Mouse (Mus musculus) neural tube, embryonic 15.5 days (tissue): ENCODE measurements around the gene Olfr490. TPM values are rescaled to one million over a fixed set of nuclear protein-coding genes. Genes with fewer than 3 reads are reported as not detected.

ENCODE experiments used
- ATAC-seq: fragments of 200-750 bp; cut with Nextera tagmentation; 2 replicates; pipeline ENCODE4 v1.8.0; 2017; ENCODE audit warnings: mild to moderate bottlenecking, moderate TSS enrichment, moderate library complexity; ENCODE audit not compliant: low FRiP score
- H3K27ac ChIP-seq: fragments of 300-500 bp; sonication (generic); replicated peaks from 2 replicates; pipeline ENCODE4 v1.5.1; 2015; ENCODE audit warnings: mild to moderate bottlenecking, inconsistent platforms
- H3K27me3 ChIP-seq: fragments of 300-500 bp; sonication (generic); replicated peaks from 2 replicates; pipeline ENCODE4 v1.6.1; 2015; ENCODE audit warnings: inconsistent platforms
- H3K36me3 ChIP-seq: fragments of 300-500 bp; sonication (generic); 2 replicates; pipeline ENCODE4 v1.6.1; 2015; ENCODE audit warnings: inconsistent platforms
- H3K4me1 ChIP-seq: fragments of 300-500 bp; sonication (generic); 2 replicates; pipeline ENCODE4 v1.6.1; 2015; ENCODE audit warnings: inconsistent platforms
- H3K4me2 ChIP-seq: fragments of 300-500 bp; sonication (generic); 2 replicates; pipeline ENCODE4 v1.6.1; 2015; ENCODE audit warnings: inconsistent platforms, mild to moderate bottlenecking, moderate library complexity
- H3K4me3 ChIP-seq: fragments of 300-500 bp; sonication (generic); replicated peaks from 2 replicates; pipeline ENCODE4 v1.5.1; 2015; ENCODE audit warnings: mild to moderate bottlenecking, inconsistent platforms
- H3K9ac ChIP-seq: fragments of 300-500 bp; sonication (generic); replicated peaks from 2 replicates; pipeline ENCODE4 v1.6.1; 2015; ENCODE audit warnings: mild to moderate bottlenecking, inconsistent platforms
- H3K9me3 ChIP-seq: fragments of 300-500 bp; sonication (generic); replicated peaks from 2 replicates; pipeline ENCODE4 v1.6.1; 2016; ENCODE audit warnings: inconsistent platforms
- WGBS: fragments of 180-500 bp; shearing (Covaris S2); methylation state at CpG from one replicate; pipeline ENCODE4 v1.1.7; 2015; ENCODE audit warnings: mixed read lengths; 5-methylcytosine and 5-hydroxymethylcytosine counted together
- polyA plus RNA-seq: library from polyadenylated mRNA; unstranded; fragments of >200 nt; fragmentation: Nextera tagmentation; extraction: Ambion mirVana; gene quantifications from 2 replicates; pipeline ENCODE4 v1.2.1, GENCODE M21; 2015

Gene Olfr490
- polyA plus RNA-seq = not detected in 2 replicates

GRCm38 (mm10) chr7:108288834-108289233 lies at the start of gene Olfr490:
Gene Olfr490 (minus strand): TSS chr7:108288934.
- H3K4me1 ChIP-seq = no peaks in the 10 kb centered on the region
- H3K36me3 ChIP-seq = no peaks in the 10 kb centered on the region
- H3K27me3 ChIP-seq = no peaks in the 10 kb centered on the region
- H3K4me3 ChIP-seq = no peak within 1 kb of the TSS
- no peak for ATAC-seq
- no peaks in the 10 kb centered on the region for H3K9me3 ChIP-seq
- no peak within 1 kb of the TSS for H3K4me2 ChIP-seq
- H3K27ac ChIP-seq = no peak within 1 kb of the TSS
- H3K9ac ChIP-seq = no peak within 1 kb of the TSS

GRCm38 (mm10) chr7:108323574-108323973 lies 34.8 kb upstream of the Olfr490 start, which contains the start of gene Olfr492:
Gene Olfr492 (minus strand): TSS chr7:108323674.
- 87% methylated on average over 2 of the region's 2 CpGs for WGBS
- Histone ChIP-seq H3K9ac (no peak within 1 kb of the TSS), H3K9me3 (no peaks in the 10 kb centered on the region), H3K27ac (no peak within 1 kb of the TSS), H3K27me3 (no peaks in the 10 kb centered on the region), H3K4me1 (no peaks in the 10 kb centered on the region), H3K4me2 (no peak within 1 kb of the TSS), H3K4me3 (no peak within 1 kb of the TSS), H3K36me3 (no peaks in the 10 kb centered on the region)
- no peak for ATAC-seq

GRCm38 (mm10) chr7:108313151-108313550 lies 24.4 kb upstream of the Olfr490 start, which contains the start of gene Olfr491:
Gene Olfr491 (plus strand): TSS chr7:108313451.
- Histone ChIP-seq H3K4me2 (no peak within 1 kb of the TSS), H3K36me3 (no peaks in the 10 kb centered on the region), H3K9ac (no peak within 1 kb of the TSS), H3K4me1 (no peaks in the 10 kb centered on the region), H3K27ac (no peak within 1 kb of the TSS), H3K4me3 (no peak within 1 kb of the TSS), H3K27me3 (no peaks in the 10 kb centered on the region), H3K9me3 (no peaks in the 10 kb centered on the region)
- ATAC-seq = no peak
- WGBS = 72% methylated on average over 1 of the region's 1 CpGs

- Histone ChIP-seq H3K4me2 (no peak within 1 kb of the TSS), H3K27me3 (no peaks in the 10 kb centered on the region), H3K9me3 (no peaks in the 10 kb centered on the region), H3K36me3 (no peaks in the 10 kb centered on the region), H3K4me3 (no peak within 1 kb of the TSS), H3K4me1 (no peaks in the 10 kb centered on the region), H3K9ac (no peak within 1 kb of the TSS), H3K27ac (no peak within 1 kb of the TSS)
- no peak for ATAC-seq
Measured at GRCm38 (mm10) chr7:108258247-108258646, 30.5 kb downstream of the Olfr490 start, which contains the start of gene Olfr488. Gene Olfr488 (minus strand): TSS chr7:108258347.

Other genes starting within 250 kb of the Olfr490 start
- not detected in 2 replicates for gene Olfr479, start 238.2 kb downstream of the Olfr490 start, polyA plus RNA-seq
- gene Olfr480, start 221.6 kb downstream of the Olfr490 start, polyA plus RNA-seq = not detected in 2 replicates
- gene Olfr481, start 209.1 kb downstream of the Olfr490 start, polyA plus RNA-seq = not detected in 2 replicates
- gene Olfr482, start 191.3 kb downstream of the Olfr490 start, polyA plus RNA-seq = not detected in 2 replicates
- not detected in 2 replicates for gene Olfr483, start 188.1 kb downstream of the Olfr490 start, polyA plus RNA-seq
- gene Olfr484, start 161.5 kb downstream of the Olfr490 start, polyA plus RNA-seq = not detected in 2 replicates
- gene Olfr485, start 129.1 kb downstream of the Olfr490 start, polyA plus RNA-seq = not detected in 2 replicates
- gene Olfr486, start 116.2 kb downstream of the Olfr490 start, polyA plus RNA-seq = not detected in 2 replicates
- gene Olfr487, start 74.3 kb downstream of the Olfr490 start, polyA plus RNA-seq = not detected in 2 replicates
- not detected in 2 replicates for gene Olfr488, start 30.6 kb downstream of the Olfr490 start, polyA plus RNA-seq
- gene Olfr491, start 24.5 kb upstream of the Olfr490 start, polyA plus RNA-seq = not detected in 2 replicates
- gene Olfr492, start 34.7 kb upstream of the Olfr490 start, polyA plus RNA-seq = not detected in 2 replicates
- gene Olfr493, start 58.0 kb upstream of the Olfr490 start, polyA plus RNA-seq = not detected in 2 replicates
- gene Olfr494, start 76.4 kb upstream of the Olfr490 start, polyA plus RNA-seq = not detected in 2 replicates
- gene Olfr495, start 104.2 kb upstream of the Olfr490 start, polyA plus RNA-seq = not detected in 2 replicates
- gene Olfr497, start 131.5 kb upstream of the Olfr490 start, polyA plus RNA-seq = not detected in 2 replicates
- not detected in 2 replicates for gene Olfr498, start 176.4 kb upstream of the Olfr490 start, polyA plus RNA-seq
- not detected in 2 replicates for gene Olfr502, start 236.1 kb upstream of the Olfr490 start, polyA plus RNA-seq